Mouse (Mus musculus): ENCODE data around the gene Hdac5.

GRCm38 (mm10) chr11:102276411-102276915 lies 46.5 kb upstream of the Hdac5 start:
- TF ChIP-seq CTCF (IDR thresholded peaks at IDR 0.05) = no peak; the same call in 1 of the 2 replicates
- no peak for TF ChIP-seq EP300 (IDR thresholded peaks at IDR 0.05)
